Mouse (Mus musculus): ENCODE data around the gene Prpf38a. TPM values are rescaled to one million over a fixed set of nuclear protein-coding genes. Genes with fewer than 3 reads are reported as not detected.

Gene Prpf38a
- polyA plus RNA-seq, 1 experiment from 2014 or later: 93.9 TPM

DNA sequence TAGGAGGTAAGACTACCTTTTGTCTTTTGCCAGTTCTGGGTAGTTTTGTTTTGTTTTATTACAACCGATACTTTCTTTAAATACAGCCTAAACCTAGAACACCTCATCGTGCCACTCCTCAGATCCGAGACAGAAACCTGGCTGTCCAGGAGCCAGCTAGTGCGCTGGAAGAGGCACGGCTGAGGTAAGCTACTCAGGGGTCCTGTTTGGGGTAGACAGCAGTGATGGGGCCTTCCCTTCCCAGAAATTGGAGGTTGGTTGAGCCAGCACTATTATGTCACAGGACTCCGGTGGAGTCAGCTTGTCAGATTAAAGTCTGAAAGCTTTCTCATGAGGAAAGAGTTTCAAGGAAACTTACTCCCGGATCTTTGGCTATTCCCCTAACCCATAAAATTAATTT is 22.7 kb upstream of the Prpf38a start:
- no peak for ATAC-seq (ENCODE audit: low FRiP score, low TSS enrichment)
- peaks cover 46% of the 10 kb centered on the region for H3K36me3 ChIP-seq (ENCODE audit: insufficient read depth, low read length)
- H3K9ac ChIP-seq (replicated peaks; ENCODE audit: low read length): no peak overlapping the region
- H3K27ac ChIP-seq (ENCODE audit: low read length): no peak overlapping the region
- WGBS: 92% methylated on average over 7 of the region's 7 CpGs
- H3K27me3 ChIP-seq (ENCODE audit: insufficient read depth, low read length): no peaks in the 10 kb centered on the region
- H3K4me3 ChIP-seq (ENCODE audit: low read length): no peak overlapping the region
- no peaks in the 10 kb centered on the region for H3K4me1 ChIP-seq (ENCODE audit: insufficient read depth, low read length)
- H3K9me3 ChIP-seq (ENCODE audit: low read length): peaks cover 3% of the 10 kb centered on the region; the same call in 1 of the 2 replicates
- no peak overlapping the region for H3K4me2 ChIP-seq (replicated peaks; ENCODE audit: low read depth, low read length)

DNA sequence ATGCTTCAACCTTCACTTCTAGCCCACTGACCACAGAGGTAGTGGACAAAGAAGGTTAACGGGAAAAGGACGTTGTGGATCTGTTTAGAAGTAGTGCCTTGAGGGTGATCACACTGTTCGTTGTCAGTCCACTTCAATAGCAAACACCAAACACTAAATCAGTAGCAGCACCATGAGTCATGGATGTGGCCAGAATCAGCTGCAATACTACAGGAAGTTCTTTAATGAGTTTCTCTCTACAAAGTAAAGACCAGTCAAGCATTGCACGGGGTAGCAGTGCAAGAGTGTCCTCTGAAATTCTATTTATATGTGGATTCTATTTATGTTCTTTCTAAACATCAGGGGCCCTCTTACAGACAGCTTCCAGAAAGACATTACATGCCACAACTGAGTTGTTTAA is 19.2 kb upstream of the Prpf38a start:
- peaks cover 24% of the 10 kb centered on the region for H3K36me3 ChIP-seq (ENCODE audit: insufficient read depth, low read length)

DNA sequence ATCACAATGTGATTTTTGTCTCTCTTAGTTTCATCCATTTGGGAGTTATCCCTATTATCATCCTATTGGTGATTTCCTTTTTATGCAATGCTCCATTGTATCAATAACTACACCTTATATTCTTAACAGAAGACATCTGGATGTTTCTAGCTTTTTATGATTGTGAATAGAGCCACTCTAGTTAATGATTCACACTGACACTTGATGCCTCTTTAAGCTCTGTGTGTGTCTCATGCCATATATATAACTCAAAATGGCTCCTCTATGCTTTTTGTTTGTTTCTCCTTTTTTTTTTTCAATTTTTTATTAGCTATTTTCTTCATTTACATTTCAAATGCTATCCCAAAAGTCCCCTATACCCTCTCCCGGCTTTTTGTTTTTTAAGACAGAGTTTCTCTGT is 16.6 kb upstream of the Prpf38a start:
- WGBS: 90% methylated on average over 1 of the region's 1 CpGs
- no peaks in the 10 kb centered on the region for H3K4me1 ChIP-seq (ENCODE audit: insufficient read depth, low read length)
- H3K4me2 ChIP-seq (replicated peaks; ENCODE audit: low read depth, low read length): no peak overlapping the region
- H3K36me3 ChIP-seq (ENCODE audit: insufficient read depth, low read length): peaks cover 11% of the 10 kb centered on the region; the same call in 1 of the 2 replicates
- no peak overlapping the region for H3K27ac ChIP-seq (ENCODE audit: low read length)
- H3K9me3 ChIP-seq (ENCODE audit: low read length): no peaks in the 10 kb centered on the region
- no peak overlapping the region for H3K9ac ChIP-seq (replicated peaks; ENCODE audit: low read length)
- no peak overlapping the region for H3K4me3 ChIP-seq (ENCODE audit: low read length)
- H3K27me3 ChIP-seq (ENCODE audit: insufficient read depth, low read length): no peaks in the 10 kb centered on the region
- no peak for ATAC-seq (ENCODE audit: low FRiP score, low TSS enrichment)

More for the DNA sequence above, 19.2 kb upstream of the Prpf38a start:
- Histone ChIP-seq H3K27ac (ENCODE audit: low read length) (no peak overlapping the region), H3K4me2 (replicated peaks; ENCODE audit: low read depth, low read length) (no peak overlapping the region), H3K9ac (replicated peaks; ENCODE audit: low read length) (no peak overlapping the region), H3K4me1 (ENCODE audit: insufficient read depth, low read length) (no peaks in the 10 kb centered on the region), H3K4me3 (ENCODE audit: low read length) (no peak overlapping the region), H3K9me3 (ENCODE audit: low read length) (peaks cover 3% of the 10 kb centered on the region; the same call in 1 of the 2 replicates), H3K27me3 (ENCODE audit: insufficient read depth, low read length) (no peaks in the 10 kb centered on the region)
- no peak for ATAC-seq (ENCODE audit: low FRiP score, low TSS enrichment)
- WGBS: 79% methylated on average over 4 of the region's 4 CpGs

DNA sequence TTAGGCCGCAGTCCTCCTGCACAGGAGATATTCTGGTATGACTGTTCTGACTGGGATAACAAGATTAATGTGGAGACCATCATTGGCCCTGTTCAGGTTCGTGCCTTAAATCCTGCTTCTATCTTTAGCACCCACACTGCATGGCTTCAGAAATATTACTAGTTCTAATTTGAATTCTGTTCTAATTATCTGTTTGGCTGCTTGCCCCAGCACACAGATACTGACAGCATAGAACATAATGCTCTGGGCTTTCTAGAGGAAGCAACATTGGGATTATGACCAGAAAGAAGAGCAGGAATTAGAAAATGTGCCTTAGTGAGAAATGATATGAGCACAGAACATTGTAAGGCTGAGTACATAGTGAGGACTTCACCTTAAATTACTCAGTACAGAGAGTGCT is 14.2 kb upstream of the Prpf38a start:
- Histone ChIP-seq H3K4me1 (ENCODE audit: insufficient read depth, low read length) (no peaks in the 10 kb centered on the region), H3K4me2 (replicated peaks; ENCODE audit: low read depth, low read length) (no peak overlapping the region), H3K9ac (replicated peaks; ENCODE audit: low read length) (no peak overlapping the region), H3K9me3 (ENCODE audit: low read length) (no peaks in the 10 kb centered on the region), H3K27ac (ENCODE audit: low read length) (no peak overlapping the region), H3K4me3 (ENCODE audit: low read length) (no peak overlapping the region), H3K27me3 (ENCODE audit: insufficient read depth, low read length) (no peaks in the 10 kb centered on the region), H3K36me3 (ENCODE audit: insufficient read depth, low read length) (peaks cover 4% of the 10 kb centered on the region; the same call in 1 of the 2 replicates)
- 89% methylated on average over 2 of the region's 2 CpGs for WGBS
- ATAC-seq (ENCODE audit: low FRiP score, low TSS enrichment): no peak

DNA sequence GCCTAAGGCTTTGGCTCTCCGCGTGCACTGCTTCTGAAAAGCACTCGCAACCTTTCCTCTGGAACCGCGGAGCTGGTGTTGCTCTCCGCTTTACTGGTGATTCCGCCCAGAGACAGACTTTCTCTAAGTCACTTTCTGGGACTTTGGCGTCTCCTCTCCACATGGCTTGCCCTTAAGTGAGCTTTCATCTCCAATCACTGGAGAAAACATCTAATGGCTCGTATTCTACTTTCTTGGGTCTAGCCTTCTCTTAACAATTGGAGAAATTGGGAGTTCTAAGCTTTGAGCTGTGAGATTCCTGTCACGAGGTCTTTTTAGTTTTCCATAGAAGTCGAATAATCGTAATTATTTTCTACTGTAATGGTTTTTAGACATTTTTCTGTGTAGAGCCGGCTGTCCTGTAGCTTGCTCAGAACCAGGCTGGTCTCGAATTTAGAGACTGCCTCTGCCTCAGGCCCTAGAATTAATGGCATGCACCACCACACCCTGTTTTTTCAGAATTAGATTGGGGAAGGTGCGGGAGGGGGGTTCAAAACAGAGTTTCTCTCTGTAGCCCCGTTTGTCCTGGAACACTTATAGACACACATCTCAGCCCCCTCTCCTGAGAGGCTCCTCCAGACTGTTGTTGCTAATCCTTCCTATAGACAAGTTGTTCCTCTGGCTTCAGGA is 741 bp upstream of the Prpf38a start:
- Histone ChIP-seq H3K9ac (replicated peaks; ENCODE audit: low read length) (peak overlapping the region; percentile 84), H3K9me3 (ENCODE audit: low read length) (no peaks in the 10 kb centered on the region), H3K4me1 (ENCODE audit: insufficient read depth, low read length) (peaks cover 23% of the 10 kb centered on the region), H3K36me3 (ENCODE audit: insufficient read depth, low read length) (peaks cover 7% of the 10 kb centered on the region), H3K4me3 (ENCODE audit: low read length) (peak overlapping the region; percentile 99), H3K4me2 (replicated peaks; ENCODE audit: low read depth, low read length) (peak overlapping the region; percentile 90), H3K27ac (ENCODE audit: low read length) (peak overlapping the region; percentile 79), H3K27me3 (ENCODE audit: insufficient read depth, low read length) (no peaks in the 10 kb centered on the region)
- under 1% methylated on average over 16 of the region's 16 CpGs for WGBS
- ATAC-seq (ENCODE audit: low FRiP score, low TSS enrichment): no peak

DNA sequence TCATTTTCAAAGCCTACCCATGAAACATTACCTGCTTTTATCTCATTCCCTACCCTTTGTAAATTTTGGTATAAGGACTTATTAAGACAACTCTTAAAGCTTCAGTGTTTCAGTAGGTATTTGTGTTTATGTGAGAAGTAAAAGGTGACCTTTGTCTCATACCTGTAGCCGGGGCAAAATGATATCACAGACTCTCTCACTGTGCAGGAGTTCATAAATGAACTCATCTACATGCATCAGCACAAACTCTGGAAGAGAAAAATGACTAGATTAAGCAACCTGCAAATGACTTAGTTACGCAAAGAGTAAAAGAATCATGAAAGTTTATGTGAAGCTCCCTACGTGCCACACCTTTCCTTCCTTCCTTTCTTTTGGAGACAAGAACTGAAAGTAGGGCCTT is 6.5 kb downstream of the Prpf38a start:
- peaks cover 43% of the 10 kb centered on the region for H3K36me3 ChIP-seq (ENCODE audit: insufficient read depth, low read length)
- H3K4me2 ChIP-seq (replicated peaks; ENCODE audit: low read depth, low read length): no peak overlapping the region
- WGBS: 95% methylated on average over 3 of the region's 3 CpGs
- peaks cover 5% of the 10 kb centered on the region for H3K4me1 ChIP-seq (ENCODE audit: insufficient read depth, low read length)
- no peaks in the 10 kb centered on the region for H3K9me3 ChIP-seq (ENCODE audit: low read length)
- H3K27me3 ChIP-seq (ENCODE audit: insufficient read depth, low read length): no peaks in the 10 kb centered on the region
- no peak overlapping the region for H3K27ac ChIP-seq (ENCODE audit: low read length)
- no peak for ATAC-seq (ENCODE audit: low FRiP score, low TSS enrichment)
- no peak overlapping the region for H3K4me3 ChIP-seq (ENCODE audit: low read length)
- no peak overlapping the region for H3K9ac ChIP-seq (replicated peaks; ENCODE audit: low read length)

DNA sequence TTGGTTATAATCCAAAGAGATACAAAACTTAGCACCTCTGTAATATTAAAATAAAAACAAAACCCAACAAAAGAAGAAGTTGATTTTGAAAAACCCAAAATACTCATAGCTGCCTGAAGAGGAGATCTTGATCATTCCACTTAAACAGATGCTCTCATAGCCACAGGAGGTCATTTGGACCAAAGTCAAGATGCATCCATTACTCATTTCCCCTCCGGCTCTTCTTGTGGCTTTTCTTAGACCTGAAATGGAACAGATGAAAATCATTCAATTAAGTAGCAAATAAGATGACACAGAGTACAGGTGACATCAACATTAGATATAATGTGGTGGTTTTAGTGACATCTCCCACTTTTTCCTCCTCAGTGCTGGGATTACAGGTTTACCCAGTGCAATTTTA is 14.1 kb downstream of the Prpf38a start:
- no peak overlapping the region for H3K9ac ChIP-seq (replicated peaks; ENCODE audit: low read length)
- no peak overlapping the region for H3K4me3 ChIP-seq (ENCODE audit: low read length)
- H3K36me3 ChIP-seq (ENCODE audit: insufficient read depth, low read length): peaks cover 47% of the 10 kb centered on the region
- no peaks in the 10 kb centered on the region for H3K27me3 ChIP-seq (ENCODE audit: insufficient read depth, low read length)
- H3K9me3 ChIP-seq (ENCODE audit: low read length): no peaks in the 10 kb centered on the region
- no peak overlapping the region for H3K4me2 ChIP-seq (replicated peaks; ENCODE audit: low read depth, low read length)
- whole genome bisulfite sequencing: 67% methylated on average over 1 of the region's 1 CpGs
- ATAC-seq (ENCODE audit: low FRiP score, low TSS enrichment): no peak
- no peaks in the 10 kb centered on the region for H3K4me1 ChIP-seq (ENCODE audit: insufficient read depth, low read length)
- no peak overlapping the region for H3K27ac ChIP-seq (ENCODE audit: low read length)

DNA sequence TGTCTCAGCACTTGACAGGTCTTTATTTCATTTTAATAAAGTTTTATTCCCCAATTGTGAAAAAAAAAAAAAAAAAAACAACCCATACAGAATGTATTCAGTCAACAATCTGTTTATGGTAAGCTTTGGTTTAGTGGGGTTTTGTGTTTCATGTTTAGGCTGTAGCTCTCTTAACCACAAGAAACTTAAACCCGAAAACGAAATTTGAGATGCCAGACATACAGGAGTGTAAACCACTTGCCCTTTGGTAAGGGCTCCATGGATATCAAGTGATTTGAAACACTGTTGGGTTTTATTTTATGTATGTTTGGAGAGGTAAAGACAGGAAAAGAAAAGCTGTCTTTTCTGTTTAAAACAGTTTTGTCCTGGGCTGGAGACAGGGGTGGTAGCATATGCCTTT is 39.4 kb downstream of the Prpf38a start:
- H3K4me3 ChIP-seq (ENCODE audit: low read length): no peak overlapping the region

More for the DNA sequence above, 39.4 kb downstream of the Prpf38a start:
- Histone ChIP-seq H3K27ac (ENCODE audit: low read length) (no peak overlapping the region), H3K4me1 (ENCODE audit: insufficient read depth, low read length) (no peaks in the 10 kb centered on the region), H3K9me3 (ENCODE audit: low read length) (no peaks in the 10 kb centered on the region), H3K9ac (replicated peaks; ENCODE audit: low read length) (no peak overlapping the region), H3K36me3 (ENCODE audit: insufficient read depth, low read length) (peaks cover 10% of the 10 kb centered on the region; the same call in 1 of the 2 replicates), H3K27me3 (ENCODE audit: insufficient read depth, low read length) (no peaks in the 10 kb centered on the region), H3K4me2 (replicated peaks; ENCODE audit: low read depth, low read length) (no peak overlapping the region)
- WGBS: 65% methylated on average over 2 of the region's 2 CpGs
- no peak for ATAC-seq (ENCODE audit: low FRiP score, low TSS enrichment)

Other genes with a start within 250 kb of the Prpf38a start
- gene Shisal2a, start 196.0 kb downstream of the Prpf38a start, polyA plus RNA-seq (2015; fragmentation: Nextera tagmentation; extraction: Ambion mirVana): 0.29 and 1.1 TPM in 2 replicates
- gene Gpx7, start 172.4 kb downstream of the Prpf38a start, polyA plus RNA-seq (2015; fragmentation: Nextera tagmentation; extraction: Ambion mirVana): 65.2 and 65.4 TPM in 2 replicates
- gene Tut4, start 119.9 kb downstream of the Prpf38a start, polyA plus RNA-seq (2015; fragmentation: Nextera tagmentation; extraction: Ambion mirVana): 55.1 and 72.0 TPM in 2 replicates
- 9.7 and 10.4 TPM in 2 replicates for gene Orc1, start 87 bp upstream of the Prpf38a start, polyA plus RNA-seq (2015; fragmentation: Nextera tagmentation; extraction: Ambion mirVana)
- 33.7 and 34.0 TPM in 2 replicates for gene Cc2d1b, start 40.6 kb upstream of the Prpf38a start, polyA plus RNA-seq (2015; fragmentation: Nextera tagmentation; extraction: Ambion mirVana)
- gene 3110021N24Rik, start 140.3 kb upstream of the Prpf38a start, polyA plus RNA-seq (2015; fragmentation: Nextera tagmentation; extraction: Ambion mirVana): 0.50 and 1.2 TPM in 2 replicates
- 2.8 and 3.4 TPM in 2 replicates for gene Zfyve9, start 201.5 kb upstream of the Prpf38a start, polyA plus RNA-seq (2015; fragmentation: Nextera tagmentation; extraction: Ambion mirVana)